In the genomic region with DNA sequence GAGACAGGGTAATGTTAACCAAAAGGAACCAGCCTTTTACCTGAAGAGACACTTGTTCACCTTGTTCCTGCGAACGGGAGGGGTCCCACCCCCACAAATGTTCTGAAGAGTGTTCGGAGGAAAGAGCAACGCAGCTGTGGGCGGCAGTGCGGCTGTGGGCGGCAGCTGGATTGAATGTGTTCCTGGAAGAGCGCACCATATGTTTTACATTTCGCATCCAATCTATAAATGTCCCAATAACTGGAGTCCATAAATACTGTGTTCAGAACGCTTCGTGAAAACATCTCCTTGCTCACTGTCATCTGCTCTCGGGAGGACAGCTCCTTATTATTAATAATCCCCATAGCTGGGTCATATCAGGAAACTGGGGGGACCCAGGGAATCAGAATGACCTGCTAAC, we compare ENCODE assay signal across 10 mouse cellular contexts.
DNase-seq lines count a peak whose midpoint lies in the region; ATAC-seq and TF ChIP-seq lines count a peak whose summit lies in the region.
"Had no signal": no experiment of that assay in that cellular context is flagged by ENCODE, and none has a peak within 500 bp of the region (broad histone marks: within the 10 kb centered on the region; RNA-seq: fewer than 3 reads in every experiment).

No protein-coding gene starts in this region.

- no peak for ATAC-seq in heart, embryonic 13.5 days (ENCODE audit: extremely low read depth, insufficient number of reproducible peaks, low FRiP score, low TSS enrichment)
- peak; percentile 79 for ATAC-seq in frontal cortex, adult (ENCODE audit: low TSS enrichment)
- no peak for ATAC-seq in CD4-positive, CD25-positive, alpha-beta regulatory T cell, adult 4 months

- H3K4me3 ChIP-seq in heart, embryonic 13.5 days, result no peak overlapping the region
- H3K4me3 ChIP-seq in left cerebral cortex, adult 2 months, result no peak overlapping the region
- H3K4me3 ChIP-seq: erythroblast, embryonic 14.5 days had no signal

- no peak for DNase-seq in heart, adult 8-10 months (ENCODE audit: low spot score)
- DNase-seq in left cerebral cortex, adult 2 months (ENCODE audit: extremely low spot score in 1 of 2, low spot score in 2 of 2), result peak; percentile 75 to 78
- DNase-seq in right cerebral cortex, postnatal 14 days, result peak; percentile 55
- DNase-seq in adrenal gland, postnatal 25 days, result no peak
- no peak for DNase-seq in kidney, postnatal 14 days
- DNase-seq: kidney, adult 11 months had no signal

- no peak for TF ChIP-seq CTCF in left cerebral cortex, adult 2 months (IDR thresholded peaks at IDR 0.05)

- WGBS in heart, embryonic 13.5 days, result 79% methylated on average over 12 of the region's 12 CpGs

- no peaks in the 10 kb centered on the region for H3K36me3 ChIP-seq in heart, embryonic 13.5 days

- peak overlapping the region; percentile 47 for H3K27ac ChIP-seq in heart, embryonic 13.5 days (replicated peaks)
- peak overlapping the region; percentile 83 for H3K27ac ChIP-seq in left cerebral cortex, adult 2 months

- H3K9me3 ChIP-seq in heart, embryonic 13.5 days, result no peaks in the 10 kb centered on the region

- peak overlapping the region; percentile 2; the same call in 1 of the 2 replicates for H3K9ac ChIP-seq in heart, embryonic 13.5 days

- no peaks in the 10 kb centered on the region for H3K27me3 ChIP-seq in heart, embryonic 13.5 days (replicated peaks)

- peaks cover 16% of the 10 kb centered on the region for H3K4me1 ChIP-seq in heart, embryonic 13.5 days

- no peak overlapping the region for H3K4me2 ChIP-seq in heart, embryonic 13.5 days

- intact Hi-C loops in left cerebral cortex, adult 2 months (cut with DNase I), result loop anchor here (1.0 to 5.0 kb wide), 4 partner anchors 120 to 309 kb away; a partner anchor contains a TSS

Comparison
In these comparisons a context has a peak if more than half of its experiments do, and no peak if none do; other contexts are left out.
1. DNase-seq: peak in left cerebral cortex, adult 2 months (2 of 2) and right cerebral cortex, postnatal 14 days (single experiment); none in heart, adult 8-10 months (single experiment), adrenal gland, postnatal 25 days (single experiment) and kidney, postnatal 14 days (single experiment).